Mouse (Mus musculus): ENCODE data around the gene Gdpd3. TPM values are rescaled to one million over a fixed set of nuclear protein-coding genes. Genes with fewer than 3 reads are reported as not detected.
"Not testable (repeated sequence)": the region's sequence is repeated elsewhere in the genome, so short reads cannot be mapped to it uniquely, and the experiment has no call there.

The Gdpd3 gene
- 9.2 and 14.6 TPM in 2 replicates for polyA plus RNA-seq (2012; rRNA removed)

- no peak for TF ChIP-seq POLR2A (IDR thresholded peaks at IDR 0.05; ENCODE audit: borderline replicate concordance, extremely low read depth, insufficient read depth, insufficient read length, poor library complexity, severe bottlenecking)
- no peak for TF ChIP-seq CTCF (IDR thresholded peaks at IDR 0.05; ENCODE audit: borderline replicate concordance, extremely low read depth, insufficient read depth, insufficient read length)
- no peak for DNase-seq (ENCODE audit: low read depth)
Measured at GRCm38 (mm10) chr7:126766201-126766600, at the start of gene Gdpd3. Gdpd3 (plus strand) TSS chr7:126766334.

DNA sequence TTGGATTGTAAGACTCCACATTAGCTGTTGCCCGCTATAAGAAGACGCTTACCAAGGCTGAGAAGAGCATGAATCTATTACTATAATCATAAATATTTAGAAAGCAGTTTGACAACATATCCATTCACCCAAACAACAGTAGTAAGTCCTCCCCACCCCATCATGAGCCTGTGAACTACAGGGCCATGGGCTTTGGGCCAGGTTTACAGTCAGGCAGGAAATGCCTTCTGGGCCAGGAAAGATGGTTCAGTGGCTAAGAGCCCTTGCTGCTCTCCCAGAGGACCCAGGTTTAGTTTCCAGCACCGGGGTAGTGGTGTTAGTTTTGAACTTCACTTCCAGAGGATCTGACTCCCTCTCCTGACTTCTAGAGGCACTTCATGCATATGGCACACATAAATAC lies 48.6 kb upstream of the Gdpd3 start:
- no peak for DNase-seq (ENCODE audit: low read depth)
- TF ChIP-seq CTCF (IDR thresholded peaks at IDR 0.05; ENCODE audit: borderline replicate concordance, extremely low read depth, insufficient read depth, insufficient read length) (no peak), POLR2A (IDR thresholded peaks at IDR 0.05; ENCODE audit: borderline replicate concordance, extremely low read depth, insufficient read depth, insufficient read length, poor library complexity, severe bottlenecking) (no peak)

DNA sequence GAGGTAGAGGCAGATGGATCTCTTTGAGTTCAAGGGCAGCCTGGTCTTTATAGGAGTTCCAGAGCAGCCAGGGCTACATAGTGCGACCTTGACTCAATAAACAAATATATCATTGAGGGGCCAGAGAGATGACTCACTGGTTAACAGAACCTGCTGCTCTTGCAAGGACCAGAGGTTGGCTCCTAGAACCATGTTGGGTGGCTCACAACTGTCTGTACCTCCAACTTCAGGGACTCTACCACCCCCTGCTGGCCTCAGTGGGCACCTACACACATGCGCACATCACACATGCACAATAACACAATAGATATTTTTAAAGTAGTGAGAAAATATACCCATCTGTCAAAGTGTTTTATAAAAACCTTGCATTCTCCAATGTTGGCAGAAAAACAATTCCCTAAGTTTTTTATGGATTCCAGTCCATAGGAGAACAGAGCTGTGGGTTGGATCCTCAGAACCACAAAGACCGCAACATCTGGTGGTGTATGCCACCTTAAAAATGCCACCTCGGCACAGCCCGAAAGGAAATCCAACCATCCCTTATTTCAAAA lies 47.3 kb upstream of the Gdpd3 start:
- no peak for DNase-seq (ENCODE audit: low read depth)
- TF ChIP-seq CTCF (IDR thresholded peaks at IDR 0.05; ENCODE audit: borderline replicate concordance, extremely low read depth, insufficient read depth, insufficient read length) (peak; percentile 15; the same call in 1 of the 2 replicates), POLR2A (IDR thresholded peaks at IDR 0.05; ENCODE audit: borderline replicate concordance, extremely low read depth, insufficient read depth, insufficient read length, poor library complexity, severe bottlenecking) (no peak)

DNA sequence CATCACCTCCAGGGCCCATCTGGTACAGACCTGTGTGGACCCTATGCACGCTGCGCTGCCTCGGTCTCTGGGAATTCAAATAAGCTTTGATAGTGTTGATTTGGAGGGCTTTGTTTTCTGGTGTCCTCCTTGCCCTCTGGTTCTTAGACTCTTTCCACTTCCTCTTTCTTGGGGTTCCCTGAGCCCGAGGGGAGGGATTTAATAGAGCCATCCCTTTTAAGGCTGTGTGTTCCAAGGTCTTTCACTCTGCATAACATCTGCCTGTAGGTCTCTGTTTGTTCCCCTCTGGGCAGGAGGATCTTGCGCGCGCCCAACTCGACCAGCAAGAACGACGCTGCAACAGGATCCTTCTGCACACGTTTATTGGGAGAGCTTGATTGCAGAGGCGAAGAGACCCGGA lies 44.5 kb upstream of the Gdpd3 start:
- TF ChIP-seq CTCF (IDR thresholded peaks at IDR 0.05; ENCODE audit: borderline replicate concordance, extremely low read depth, insufficient read depth, insufficient read length), result no peak
- no peak for TF ChIP-seq POLR2A (IDR thresholded peaks at IDR 0.05; ENCODE audit: borderline replicate concordance, extremely low read depth, insufficient read depth, insufficient read length, poor library complexity, severe bottlenecking)
- DNase-seq (ENCODE audit: low read depth), result no peak

DNA sequence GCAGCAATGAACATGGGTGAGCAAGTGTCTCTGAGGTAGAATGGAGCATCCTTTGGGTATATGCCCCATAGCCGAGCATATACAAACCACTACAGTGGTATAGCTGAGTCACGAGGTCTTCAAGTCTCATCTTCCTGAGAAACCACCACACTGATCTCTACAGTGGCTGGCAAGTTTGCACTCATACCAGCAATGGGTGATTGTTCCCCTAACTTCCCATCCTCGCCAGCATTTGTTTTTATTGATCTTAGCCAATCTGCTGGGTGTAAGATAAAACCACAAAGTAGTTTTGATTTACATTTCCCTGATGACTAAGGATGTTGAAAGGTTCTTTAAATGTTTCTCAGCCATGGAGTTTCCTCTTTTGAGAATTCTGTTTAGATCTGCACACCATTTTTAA lies 41.1 kb upstream of the Gdpd3 start:
- no peak for TF ChIP-seq POLR2A (IDR thresholded peaks at IDR 0.05; ENCODE audit: borderline replicate concordance, extremely low read depth, insufficient read depth, insufficient read length, poor library complexity, severe bottlenecking)
- no peak for TF ChIP-seq CTCF (IDR thresholded peaks at IDR 0.05; ENCODE audit: borderline replicate concordance, extremely low read depth, insufficient read depth, insufficient read length)
- DNase-seq (ENCODE audit: low read depth), result no peak

- TF ChIP-seq CTCF (IDR thresholded peaks at IDR 0.05; ENCODE audit: borderline replicate concordance, extremely low read depth, insufficient read depth, insufficient read length) (no peak), POLR2A (IDR thresholded peaks at IDR 0.05; ENCODE audit: borderline replicate concordance, extremely low read depth, insufficient read depth, insufficient read length, poor library complexity, severe bottlenecking) (no peak)
- no peak for DNase-seq (ENCODE audit: low read depth)
Measured at GRCm38 (mm10) chr7:126725667-126726066, 40.5 kb upstream of the Gdpd3 start.

GRCm38 (mm10) chr7:126730256-126730789 lies 35.8 kb upstream of the Gdpd3 start:
- DNase-seq (ENCODE audit: low read depth), result not testable (repeated sequence)

GRCm38 (mm10) chr7:126736122-126736521 lies 30.0 kb upstream of the Gdpd3 start:
- TF ChIP-seq POLR2A (IDR thresholded peaks at IDR 0.05; ENCODE audit: borderline replicate concordance, extremely low read depth, insufficient read depth, insufficient read length, poor library complexity, severe bottlenecking) (no peak), CTCF (IDR thresholded peaks at IDR 0.05; ENCODE audit: borderline replicate concordance, extremely low read depth, insufficient read depth, insufficient read length) (no peak)
- DNase-seq (ENCODE audit: low read depth), result no peak

GRCm38 (mm10) chr7:126739551-126739950 lies 26.6 kb upstream of the Gdpd3 start:
- no peak for DNase-seq (ENCODE audit: low read depth)
- TF ChIP-seq POLR2A (IDR thresholded peaks at IDR 0.05; ENCODE audit: borderline replicate concordance, extremely low read depth, insufficient read depth, insufficient read length, poor library complexity, severe bottlenecking) (no peak), CTCF (IDR thresholded peaks at IDR 0.05; ENCODE audit: borderline replicate concordance, extremely low read depth, insufficient read depth, insufficient read length) (no peak)

DNA sequence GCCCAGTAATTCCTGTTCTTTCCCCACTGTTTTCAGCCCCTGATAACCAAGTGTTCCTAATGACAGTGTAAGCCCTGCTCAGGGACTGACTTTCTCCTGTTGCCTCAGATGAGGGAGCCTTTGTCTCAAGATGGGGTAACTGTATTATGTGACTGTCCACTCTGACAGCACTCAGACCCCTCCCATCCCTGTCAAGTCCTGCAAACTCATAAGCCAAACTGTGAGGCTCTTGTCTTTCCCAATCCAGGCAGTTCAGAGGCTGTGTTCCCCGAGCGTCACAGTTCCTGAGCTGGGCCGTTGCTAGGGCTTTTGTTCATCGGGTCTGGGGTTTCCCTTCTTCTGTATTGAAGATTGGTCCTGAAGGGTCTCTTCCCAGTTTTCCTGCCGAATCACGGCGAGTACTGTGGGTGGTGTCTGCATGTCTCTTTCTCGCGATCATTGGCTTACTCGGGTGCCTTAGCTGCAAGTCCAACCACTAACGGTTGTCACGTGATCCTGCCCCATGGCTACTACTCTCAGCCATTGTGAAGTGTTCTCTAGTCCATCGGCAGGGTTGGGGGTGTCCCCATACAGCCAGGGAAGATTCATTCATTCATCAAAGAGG lies 25.9 kb upstream of the Gdpd3 start:
- no peak for DNase-seq (ENCODE audit: low read depth)

GRCm38 (mm10) chr7:126740977-126741376 lies 25.2 kb upstream of the Gdpd3 start:
- no peak for TF ChIP-seq POLR2A (IDR thresholded peaks at IDR 0.05; ENCODE audit: borderline replicate concordance, extremely low read depth, insufficient read depth, insufficient read length, poor library complexity, severe bottlenecking)
- TF ChIP-seq CTCF (IDR thresholded peaks at IDR 0.05; ENCODE audit: borderline replicate concordance, extremely low read depth, insufficient read depth, insufficient read length), result no peak

More for the DNA sequence above, 25.9 kb upstream of the Gdpd3 start:
- no peak for TF ChIP-seq POLR2A (IDR thresholded peaks at IDR 0.05; ENCODE audit: borderline replicate concordance, extremely low read depth, insufficient read depth, insufficient read length, poor library complexity, severe bottlenecking)
- no peak for TF ChIP-seq CTCF (IDR thresholded peaks at IDR 0.05; ENCODE audit: borderline replicate concordance, extremely low read depth, insufficient read depth, insufficient read length)

DNA sequence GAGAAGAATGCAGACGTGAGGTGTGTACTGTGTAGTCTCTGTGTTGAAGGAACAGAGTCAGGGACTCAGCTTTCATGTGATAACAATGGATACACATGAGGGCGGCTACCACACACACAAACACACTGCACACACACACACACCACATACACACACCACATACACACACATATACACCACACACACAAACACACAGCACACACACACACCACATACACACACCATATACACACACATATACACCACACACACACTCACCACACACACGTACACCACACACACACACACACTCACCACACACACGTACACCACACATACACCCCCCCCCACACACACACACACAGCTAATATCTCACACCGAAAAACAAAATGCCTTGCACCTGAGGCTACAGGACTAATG lies 24.7 kb upstream of the Gdpd3 start:
- DNase-seq (ENCODE audit: low read depth), result no peak
- TF ChIP-seq POLR2A (IDR thresholded peaks at IDR 0.05; ENCODE audit: borderline replicate concordance, extremely low read depth, insufficient read depth, insufficient read length, poor library complexity, severe bottlenecking), result no peak

More at GRCm38 (mm10) chr7:126740977-126741376, 25.2 kb upstream of the Gdpd3 start:
- DNase-seq (ENCODE audit: low read depth), result no peak
